Mouse (Mus musculus): ENCODE measurements around the gene Parp14. TPM values are rescaled to one million over a fixed set of nuclear protein-coding genes. Genes with fewer than 3 reads are reported as not detected.

Gene Parp14
- polyA plus RNA-seq, 1 experiment from 2014 or later, result 0.45 TPM

DNA sequence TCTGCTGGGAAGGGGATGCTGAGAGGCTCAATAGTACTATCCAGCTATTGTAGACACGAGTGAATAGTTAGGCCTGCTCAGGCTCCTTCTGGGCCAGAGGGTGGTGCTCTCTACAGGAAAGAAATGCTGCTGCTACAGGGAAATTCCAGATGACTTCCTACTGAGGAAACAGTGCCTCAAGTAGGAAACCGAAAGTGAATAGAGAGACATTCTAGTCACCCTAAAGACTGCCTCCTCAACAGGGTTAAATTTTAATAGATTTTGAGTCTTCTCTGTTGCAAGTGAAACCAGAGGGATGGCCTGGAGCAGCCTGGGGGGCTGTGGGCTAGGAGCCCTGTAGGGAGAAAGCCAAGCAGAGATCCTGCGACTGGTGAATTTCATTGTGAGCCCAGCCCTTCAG lies 2.2 kb downstream of the Parp14 start:
- Histone ChIP-seq H3K36me3 (no peaks in the 10 kb centered on the region), H3K9ac (replicated peaks) (no peak overlapping the region), H3K4me1 (peaks cover 14% of the 10 kb centered on the region), H3K27ac (replicated peaks) (no peak overlapping the region), H3K4me3 (no peak overlapping the region), H3K4me2 (replicated peaks) (no peak overlapping the region), H3K27me3 (peaks cover 51% of the 10 kb centered on the region), H3K9me3 (no peaks in the 10 kb centered on the region)
- 48% methylated on average over 3 of the region's 3 CpGs for WGBS
- ATAC-seq (ENCODE audit: low FRiP score, low read depth), result no peak

DNA sequence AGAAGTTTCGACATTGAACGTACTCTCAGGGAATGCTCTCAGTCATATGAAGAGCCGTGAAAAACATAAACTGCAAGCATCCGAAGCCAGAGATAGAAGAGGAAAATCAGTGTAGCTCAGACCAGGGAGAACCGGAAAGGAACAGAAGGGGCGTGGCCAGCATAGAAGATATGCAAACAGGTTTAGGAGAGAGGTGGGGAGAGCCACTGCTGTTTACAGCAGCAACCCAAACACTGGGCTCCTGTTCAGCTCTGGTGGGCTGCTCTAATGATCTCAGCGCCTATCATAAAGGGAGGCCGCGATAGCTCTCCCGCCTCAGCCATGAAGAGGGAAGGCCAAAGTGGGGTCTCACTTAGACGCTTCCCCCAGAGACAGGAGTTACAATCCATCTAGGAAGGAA lies 3.6 kb downstream of the Parp14 start:
- WGBS, result 83% methylated on average over 11 of the region's 11 CpGs
- Histone ChIP-seq H3K4me3 (no peak overlapping the region), H3K27ac (replicated peaks) (no peak overlapping the region), H3K4me1 (peaks cover 14% of the 10 kb centered on the region), H3K36me3 (no peaks in the 10 kb centered on the region), H3K9ac (replicated peaks) (no peak overlapping the region), H3K9me3 (no peaks in the 10 kb centered on the region), H3K27me3 (peaks cover 44% of the 10 kb centered on the region), H3K4me2 (replicated peaks) (no peak overlapping the region)
- no peak for ATAC-seq (ENCODE audit: low FRiP score, low read depth)

DNA sequence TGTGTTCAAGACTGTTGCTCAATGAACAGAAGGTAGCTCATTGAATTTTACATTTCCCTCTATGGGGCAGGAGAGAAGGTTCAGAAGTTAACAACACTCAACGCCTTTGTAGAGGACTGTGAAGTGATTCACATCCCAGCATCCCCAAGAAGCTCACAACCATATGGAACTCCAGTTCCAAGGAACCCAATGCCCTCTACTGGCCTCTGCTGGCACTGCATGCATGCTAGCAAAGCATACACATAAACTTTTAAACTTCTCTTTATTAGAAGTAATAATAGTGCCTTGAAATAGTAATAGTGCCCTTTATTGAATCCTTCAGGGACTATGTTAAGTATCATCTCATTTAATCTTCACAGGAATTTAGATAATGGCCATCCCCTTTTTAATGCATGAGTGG lies 9.3 kb downstream of the Parp14 start:
- 94% methylated on average over 1 of the region's 1 CpGs for WGBS

DNA sequence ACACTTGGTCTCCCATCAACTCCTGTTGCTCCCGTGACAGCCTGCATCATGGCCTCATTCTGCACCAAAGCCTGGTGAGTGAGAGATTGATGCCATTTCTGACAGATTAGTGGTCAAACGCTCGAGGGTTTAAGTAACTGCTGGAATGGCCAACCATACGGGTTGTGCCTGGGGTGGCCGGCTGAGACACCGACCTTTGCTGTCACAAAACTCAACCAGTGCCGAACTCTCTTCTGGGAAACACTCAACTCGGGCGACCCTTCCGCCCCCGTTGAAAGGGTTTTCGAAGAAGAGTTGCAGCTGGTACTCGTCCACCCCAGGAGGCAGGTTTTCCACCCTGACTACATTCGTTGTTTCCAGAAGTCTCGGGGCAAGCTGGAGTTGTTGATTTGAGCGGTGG lies 11.1 kb downstream of the Parp14 start:
- Histone ChIP-seq H3K27me3 (no peaks in the 10 kb centered on the region), H3K9ac (replicated peaks) (no peak overlapping the region), H3K4me3 (no peak overlapping the region), H3K4me2 (replicated peaks) (no peak overlapping the region), H3K27ac (replicated peaks) (no peak overlapping the region), H3K4me1 (no peaks in the 10 kb centered on the region), H3K36me3 (no peaks in the 10 kb centered on the region), H3K9me3 (no peaks in the 10 kb centered on the region)
- ATAC-seq (ENCODE audit: low FRiP score, low read depth), result no peak
- 85% methylated on average over 16 of the region's 16 CpGs for WGBS

More for the DNA sequence above, 9.3 kb downstream of the Parp14 start:
- H3K4me2 ChIP-seq (replicated peaks), result no peak overlapping the region
- no peak for ATAC-seq (ENCODE audit: low FRiP score, low read depth)
- no peaks in the 10 kb centered on the region for H3K4me1 ChIP-seq
- H3K9ac ChIP-seq (replicated peaks), result no peak overlapping the region
- H3K9me3 ChIP-seq, result no peaks in the 10 kb centered on the region
- no peak overlapping the region for H3K4me3 ChIP-seq
- peaks cover 5% of the 10 kb centered on the region; the same call in 1 of the 2 replicates for H3K27me3 ChIP-seq
- no peak overlapping the region for H3K27ac ChIP-seq (replicated peaks)
- no peaks in the 10 kb centered on the region for H3K36me3 ChIP-seq

DNA sequence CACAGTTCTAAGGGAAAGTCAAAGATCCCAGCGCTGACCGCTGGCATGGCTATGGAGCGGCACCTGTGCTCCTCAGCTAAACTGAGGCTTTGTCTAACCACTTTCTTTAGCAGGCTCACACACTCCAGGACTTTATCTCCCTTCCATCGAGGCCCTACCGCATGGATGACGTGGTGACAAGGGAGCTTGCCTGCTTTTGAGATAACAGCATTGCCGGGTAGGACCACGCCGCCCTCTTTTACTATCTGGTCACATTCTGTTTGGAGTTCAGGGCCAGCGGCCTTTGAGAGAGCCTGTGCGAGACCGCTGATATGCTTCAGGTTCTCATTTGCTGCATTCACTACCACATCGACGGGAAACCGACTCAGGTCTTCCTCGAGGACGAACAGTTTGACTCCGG lies 14.6 kb downstream of the Parp14 start:
- no peaks in the 10 kb centered on the region for H3K27me3 ChIP-seq
- no peaks in the 10 kb centered on the region for H3K36me3 ChIP-seq
- H3K9ac ChIP-seq (replicated peaks), result no peak overlapping the region
- H3K4me2 ChIP-seq (replicated peaks), result no peak overlapping the region
- H3K27ac ChIP-seq (replicated peaks), result no peak overlapping the region
- WGBS, result 94% methylated on average over 18 of the region's 18 CpGs
- H3K4me1 ChIP-seq, result no peaks in the 10 kb centered on the region
- ATAC-seq (ENCODE audit: low FRiP score, low read depth), result no peak
- no peak overlapping the region for H3K4me3 ChIP-seq
- no peaks in the 10 kb centered on the region for H3K9me3 ChIP-seq

DNA sequence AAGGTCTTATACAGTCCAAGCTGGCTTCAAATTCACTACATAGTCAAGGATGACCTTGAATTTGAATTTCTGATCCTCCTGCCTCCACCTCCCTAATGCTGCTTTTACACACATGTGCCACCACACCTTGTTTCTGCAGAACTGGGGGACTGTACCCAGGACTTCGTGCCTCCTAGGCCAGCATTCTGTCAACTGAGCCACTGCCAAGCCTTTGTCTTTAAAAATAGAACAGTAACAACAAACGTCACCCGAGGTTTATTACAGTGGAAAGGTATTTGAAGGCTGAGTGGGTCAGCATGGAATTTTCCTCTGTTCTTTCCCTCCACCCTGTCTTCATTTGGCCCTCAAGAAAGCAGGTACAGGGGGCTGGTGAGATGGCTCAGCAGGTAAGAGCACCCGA lies 15.5 kb downstream of the Parp14 start:
- no peak overlapping the region for H3K4me2 ChIP-seq (replicated peaks)
- ATAC-seq (ENCODE audit: low FRiP score, low read depth), result no peak
- no peaks in the 10 kb centered on the region for H3K27me3 ChIP-seq
- no peaks in the 10 kb centered on the region for H3K4me1 ChIP-seq
- WGBS, result 86% methylated on average over 4 of the region's 4 CpGs
- no peaks in the 10 kb centered on the region for H3K9me3 ChIP-seq
- H3K36me3 ChIP-seq, result no peaks in the 10 kb centered on the region
- H3K9ac ChIP-seq (replicated peaks), result no peak overlapping the region
- no peak overlapping the region for H3K4me3 ChIP-seq
- H3K27ac ChIP-seq (replicated peaks), result no peak overlapping the region

DNA sequence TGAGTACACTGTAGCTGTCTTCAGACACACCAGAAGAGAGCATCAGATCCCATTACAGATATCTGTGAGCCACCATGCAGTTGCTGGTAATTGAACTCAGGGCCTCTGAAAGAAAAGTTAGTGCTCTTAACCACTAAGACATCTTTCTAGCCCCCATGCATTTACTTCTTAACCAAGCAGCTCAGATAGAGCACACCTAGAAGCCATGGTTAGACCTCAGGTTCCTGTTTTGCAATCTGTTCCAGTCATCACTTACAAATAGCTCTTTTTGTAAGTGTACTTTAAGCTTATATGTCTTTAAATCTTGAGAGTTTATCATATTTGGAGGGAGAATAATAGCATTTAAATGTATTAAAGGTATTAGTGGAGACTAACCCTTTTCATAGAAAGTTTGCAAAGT lies 24.2 kb downstream of the Parp14 start:
- Histone ChIP-seq H3K4me1 (no peaks in the 10 kb centered on the region), H3K4me3 (no peak overlapping the region), H3K27ac (replicated peaks) (no peak overlapping the region), H3K36me3 (no peaks in the 10 kb centered on the region), H3K9ac (replicated peaks) (no peak overlapping the region), H3K27me3 (no peaks in the 10 kb centered on the region), H3K4me2 (replicated peaks) (no peak overlapping the region), H3K9me3 (no peaks in the 10 kb centered on the region)
- ATAC-seq (ENCODE audit: low FRiP score, low read depth), result no peak

DNA sequence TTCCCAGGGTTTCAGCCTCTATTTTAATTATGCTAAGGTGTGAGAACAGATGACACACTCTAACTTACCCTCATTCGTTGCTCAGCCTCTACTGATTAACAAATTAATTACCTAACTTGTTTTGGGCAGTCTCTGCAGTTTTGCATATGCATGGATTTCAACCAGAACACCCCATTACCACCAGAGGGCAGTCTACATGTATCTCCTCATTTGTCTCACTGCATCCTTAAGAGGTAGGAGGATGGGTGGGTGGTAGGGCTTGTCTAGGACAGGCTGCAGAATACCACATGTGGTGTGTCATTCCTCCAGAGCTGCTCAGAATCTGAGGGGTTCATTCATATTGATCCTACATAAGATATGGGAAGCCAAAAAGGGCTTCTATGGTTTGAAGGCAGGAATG lies 31.7 kb downstream of the Parp14 start:
- H3K4me2 ChIP-seq (replicated peaks), result no peak overlapping the region
- H3K36me3 ChIP-seq, result no peaks in the 10 kb centered on the region
- no peak for ATAC-seq (ENCODE audit: low FRiP score, low read depth)
- no peak overlapping the region for H3K9ac ChIP-seq (replicated peaks)
- 32% methylated on average over 1 of the region's 1 CpGs for WGBS
- no peaks in the 10 kb centered on the region for H3K27me3 ChIP-seq
- 0 out of 2 replicates have a peak, but pooled peaks cover 3% of the 10 kb centered on the region for H3K9me3 ChIP-seq
- no peak overlapping the region for H3K4me3 ChIP-seq
- H3K27ac ChIP-seq (replicated peaks), result no peak overlapping the region
- H3K4me1 ChIP-seq, result no peaks in the 10 kb centered on the region

DNA sequence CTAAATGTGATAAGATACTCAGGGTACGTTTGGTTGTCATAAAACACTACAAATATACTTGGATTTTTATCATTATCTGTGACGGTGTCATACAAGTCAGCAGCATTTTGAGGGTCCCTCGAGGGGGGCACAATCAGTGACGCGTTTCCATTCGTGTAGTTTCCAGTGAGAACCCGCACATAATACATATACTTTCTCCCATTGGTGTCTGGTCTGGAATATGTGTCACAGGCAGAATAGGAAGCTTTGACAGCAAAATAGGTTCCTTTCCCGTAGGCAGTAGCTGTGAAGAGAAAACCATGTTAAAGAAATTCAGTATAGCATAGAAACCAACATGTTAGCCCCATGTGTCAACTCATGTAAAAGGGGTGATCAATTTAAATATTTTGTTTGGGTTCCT lies 36.7 kb downstream of the Parp14 start:
- H3K4me3 ChIP-seq, result no peak overlapping the region
- H3K27ac ChIP-seq (replicated peaks), result no peak overlapping the region
- no peak overlapping the region for H3K9ac ChIP-seq (replicated peaks)
- no peaks in the 10 kb centered on the region for H3K4me1 ChIP-seq
- no peaks in the 10 kb centered on the region for H3K27me3 ChIP-seq
- no peaks in the 10 kb centered on the region for H3K36me3 ChIP-seq
- H3K9me3 ChIP-seq, result 0 out of 2 replicates have a peak, but pooled peaks cover 3% of the 10 kb centered on the region
- ATAC-seq (ENCODE audit: low FRiP score, low read depth), result no peak
- WGBS, result 93% methylated on average over 8 of the region's 8 CpGs
- no peak overlapping the region for H3K4me2 ChIP-seq (replicated peaks)

DNA sequence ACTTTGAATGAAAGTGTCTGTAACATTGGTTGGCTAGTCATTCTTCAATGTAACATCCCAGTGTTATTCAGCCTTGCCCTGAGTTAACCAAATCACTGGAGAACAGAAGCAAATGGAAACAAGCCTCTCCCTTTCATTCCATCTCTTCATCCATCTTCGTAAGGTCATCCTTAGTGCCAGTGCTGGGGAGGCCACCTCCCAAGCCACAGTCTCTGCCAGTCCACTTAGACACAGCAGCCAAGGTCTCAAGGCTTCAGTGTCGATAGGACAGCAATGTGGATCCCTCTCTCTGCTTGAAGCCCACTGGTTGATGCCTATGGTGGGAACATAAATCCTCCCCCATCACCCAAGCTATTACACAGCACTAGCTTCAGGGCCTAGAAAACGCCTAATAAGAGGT lies 38.4 kb downstream of the Parp14 start:
- H3K4me3 ChIP-seq, result no peak overlapping the region

DNA sequence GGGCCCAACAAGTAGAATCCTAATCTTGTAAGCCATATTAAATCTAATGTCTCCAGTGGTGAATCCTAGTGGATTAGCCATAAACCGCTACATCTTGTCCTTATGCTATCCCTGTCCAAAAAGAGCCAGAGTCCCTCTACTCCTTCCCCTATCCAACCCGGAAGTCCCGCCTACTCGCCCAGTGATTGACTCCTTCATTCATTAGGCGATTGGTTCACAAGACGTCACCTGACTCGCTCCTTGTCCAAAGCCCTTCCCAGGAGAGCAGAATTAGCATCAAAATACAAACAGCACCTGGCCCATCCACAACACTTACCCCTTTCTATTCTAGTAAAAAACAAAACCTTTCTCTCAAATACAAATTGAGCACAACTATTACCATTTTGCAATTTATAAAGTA lies 41.3 kb downstream of the Parp14 start:
- H3K27ac ChIP-seq (replicated peaks), result no peak overlapping the region
- H3K9ac ChIP-seq (replicated peaks), result no peak overlapping the region
- no peak overlapping the region for H3K4me3 ChIP-seq
- peaks cover 15% of the 10 kb centered on the region for H3K36me3 ChIP-seq
- H3K9me3 ChIP-seq, result no peaks in the 10 kb centered on the region
- H3K4me2 ChIP-seq (replicated peaks), result no peak overlapping the region
- H3K4me1 ChIP-seq, result no peaks in the 10 kb centered on the region
- no peak for ATAC-seq (ENCODE audit: low FRiP score, low read depth)
- H3K27me3 ChIP-seq, result no peaks in the 10 kb centered on the region
- 27% methylated on average over 7 of the region's 7 CpGs for WGBS

More for the DNA sequence above, 38.4 kb downstream of the Parp14 start:
- 82% methylated on average over 3 of the region's 3 CpGs for WGBS
- no peaks in the 10 kb centered on the region for H3K4me1 ChIP-seq
- no peak overlapping the region for H3K9ac ChIP-seq (replicated peaks)
- H3K4me2 ChIP-seq (replicated peaks), result no peak overlapping the region
- no peaks in the 10 kb centered on the region for H3K36me3 ChIP-seq
- 0 out of 2 replicates have a peak, but pooled peaks cover 3% of the 10 kb centered on the region for H3K9me3 ChIP-seq
- no peak for ATAC-seq (ENCODE audit: low FRiP score, low read depth)
- no peaks in the 10 kb centered on the region for H3K27me3 ChIP-seq
- H3K27ac ChIP-seq (replicated peaks), result no peak overlapping the region

DNA sequence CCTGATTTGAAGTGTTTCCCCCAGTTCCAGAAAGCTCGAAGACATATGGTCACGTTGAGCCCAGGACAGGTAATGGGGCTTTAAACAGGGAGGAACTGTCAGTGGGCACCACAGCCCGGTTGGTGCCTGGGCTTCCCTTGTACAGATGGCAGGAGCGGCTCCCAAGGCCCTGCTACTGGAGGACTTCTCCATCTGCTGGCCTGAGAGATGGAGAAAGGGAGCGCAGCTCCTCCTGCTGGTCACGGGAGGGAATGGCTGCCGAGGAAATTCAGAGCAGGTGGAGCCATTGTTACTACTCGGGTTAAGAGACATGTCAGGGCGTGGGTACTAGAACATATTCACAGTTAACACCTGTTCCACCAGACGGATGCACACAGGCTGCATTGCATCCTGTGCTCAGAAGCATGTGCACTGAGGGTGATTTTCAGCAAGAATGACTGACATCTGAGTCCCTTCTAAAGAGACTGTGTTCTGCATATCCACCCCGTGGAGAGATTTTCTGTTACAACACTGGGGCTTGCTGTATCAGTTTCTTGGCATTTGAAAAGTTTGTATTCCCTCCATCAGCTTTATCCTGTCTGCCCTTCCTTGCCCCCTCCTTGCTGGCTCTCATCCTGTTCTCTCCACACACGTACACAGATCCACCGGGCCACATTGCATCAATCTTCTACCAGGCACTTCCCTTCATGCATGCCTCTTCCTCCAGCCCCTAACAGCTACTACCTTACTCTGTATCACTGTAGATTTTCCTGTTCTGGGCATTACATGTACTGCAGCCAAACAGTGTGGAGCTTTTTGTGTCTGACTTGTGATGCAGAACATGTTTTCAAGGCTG lies 53.9 kb downstream of the Parp14 start:
- Histone ChIP-seq H3K4me2 (replicated peaks) (no peak overlapping the region), H3K36me3 (0 out of 2 replicates have a peak, but pooled peaks cover 4% of the 10 kb centered on the region), H3K9ac (replicated peaks) (no peak overlapping the region), H3K27ac (replicated peaks) (no peak overlapping the region), H3K4me1 (no peaks in the 10 kb centered on the region), H3K27me3 (no peaks in the 10 kb centered on the region), H3K9me3 (no peaks in the 10 kb centered on the region), H3K4me3 (no peak overlapping the region)
- 42% methylated on average over 13 of the region's 13 CpGs for WGBS
- peak; percentile 85 for ATAC-seq (ENCODE audit: low FRiP score, low read depth)

DNA sequence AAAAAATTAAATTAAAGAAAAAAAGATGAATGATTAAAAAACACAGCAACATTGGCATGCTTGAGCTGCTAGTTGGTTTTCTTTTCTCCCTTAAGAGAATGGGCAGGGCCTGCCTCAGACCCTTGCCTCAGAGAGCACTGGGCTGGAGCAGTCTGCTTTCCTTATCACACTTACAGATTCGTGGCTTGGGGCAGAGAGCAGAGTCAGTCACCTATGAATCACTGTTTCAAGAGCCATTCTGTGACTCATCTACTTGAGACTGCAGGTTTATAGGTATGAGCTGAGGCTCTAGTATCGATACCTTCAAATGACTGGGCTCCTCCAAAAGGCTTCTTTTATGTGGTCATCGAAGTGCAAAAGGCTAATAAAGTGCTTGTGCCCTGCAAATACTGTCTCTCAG lies 58.2 kb downstream of the Parp14 start:
- Histone ChIP-seq H3K4me3 (no peak overlapping the region), H3K27me3 (no peaks in the 10 kb centered on the region), H3K9me3 (no peaks in the 10 kb centered on the region), H3K4me1 (no peaks in the 10 kb centered on the region), H3K36me3 (no peaks in the 10 kb centered on the region), H3K9ac (replicated peaks) (no peak overlapping the region), H3K4me2 (replicated peaks) (no peak overlapping the region), H3K27ac (replicated peaks) (no peak overlapping the region)
- no peak for ATAC-seq (ENCODE audit: low FRiP score, low read depth)
- 91% methylated on average over 3 of the region's 3 CpGs for WGBS
